Mouse (Mus musculus): Measurements from ENCODE around the gene Trim39.

- TF ChIP-seq CTCF (IDR thresholded peaks at IDR 0.05; ENCODE audit: extremely low read depth, insufficient read depth, insufficient read length, insufficient replicate concordance) (no peak), POLR2A (IDR thresholded peaks at IDR 0.05; ENCODE audit: low read depth, low read length) (no peak)
Measured at GRCm38 (mm10) chr17:36281521-36282245, 9.6 kb upstream of the Trim39 start.

Measured in spleen, adult 2 months (tissue).